In the genomic region with DNA sequence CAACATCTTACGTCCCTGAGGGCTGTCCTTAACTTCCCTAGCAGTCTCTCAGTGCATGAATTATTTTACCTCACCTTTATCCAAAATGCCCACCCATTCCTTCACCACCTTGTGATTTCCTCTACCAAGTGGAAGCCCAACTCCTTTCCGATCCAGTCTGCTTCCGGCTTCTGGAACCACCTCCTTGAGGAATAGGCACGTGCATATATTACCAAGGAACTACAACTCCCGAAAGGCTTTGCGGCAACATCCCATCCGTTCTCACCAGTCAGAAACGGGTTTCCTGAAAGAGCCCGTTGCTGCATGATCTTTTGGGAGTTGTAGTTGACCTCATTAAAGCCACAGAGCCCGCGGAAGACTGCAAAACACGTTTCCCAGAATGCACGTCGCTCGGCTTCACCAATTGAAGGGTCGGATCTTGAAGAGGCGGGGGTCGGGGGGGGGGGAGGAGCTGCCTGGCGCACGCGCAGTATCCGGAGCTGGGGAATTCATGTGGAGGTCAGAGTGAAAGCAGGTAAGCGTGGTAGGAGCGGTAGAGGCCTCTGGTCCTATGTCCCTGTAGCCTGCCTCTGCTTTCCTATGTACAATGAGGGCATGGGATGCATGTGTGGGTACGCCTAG, we compare ENCODE assay signal across 8 mouse cellular contexts. TPM values are rescaled to one million over a fixed set of nuclear protein-coding genes. Genes with fewer than 3 reads are reported as not detected.
A peak's percentile ranks its signal among the peaks of the same experiment; 100 is the strongest.
DNase-seq lines count a peak whose midpoint lies in the region; ATAC-seq lines count a peak whose summit lies in the region.

A gene (plus strand): TSS at position 429 of the 621 bp plus-strand sequence.

- no peaks in the 10 kb centered on the region for H3K9me3 ChIP-seq in hindbrain, embryonic 15.5 days

- H3K4me2 ChIP-seq in hindbrain, embryonic 15.5 days = peak within 1 kb of the TSS; percentile 82

- H3K27me3 ChIP-seq in hindbrain, embryonic 15.5 days = no peaks in the 10 kb centered on the region

- H3K27ac ChIP-seq in hindbrain, embryonic 15.5 days (replicated peaks) = peak within 1 kb of the TSS; percentile 66

- H3K4me1 ChIP-seq in hindbrain, embryonic 15.5 days (replicated peaks) = peaks cover 19% of the 10 kb centered on the region

- peak; percentile 95 for DNase-seq in T-cell, adult 2 months (ENCODE audit: low spot score)
- DNase-seq in cerebellum, postnatal 36 days = peak; percentile 87 to 93
- DNase-seq in frontal cortex, postnatal 36 days (ENCODE audit: low spot score in 2 of 2) = peak; percentile 92 to 98
- DNase-seq in left cerebral cortex, adult 11 months (ENCODE audit: low spot score) = peak; percentile 97
- peak; percentile 95 to 96 for DNase-seq in lung, postnatal 4 days
- DNase-seq in retina, postnatal 7 days (ENCODE audit: low read depth, low spot score) = peak; percentile 95
- peak; percentile 60 for DNase-seq in urinary bladder, adult 2 months (ENCODE audit: low spot score)

- peaks cover 19% of the 10 kb centered on the region; the same call in 1 of the 2 replicates for H3K36me3 ChIP-seq in hindbrain, embryonic 15.5 days

- peak within 1 kb of the TSS; percentile 67 for H3K9ac ChIP-seq in hindbrain, embryonic 15.5 days

- 1% methylated on average over 25 of the region's 25 CpGs for WGBS in hindbrain, embryonic 15.5 days

- peak within 1 kb of the TSS; percentile 76 for H3K4me3 ChIP-seq in hindbrain, embryonic 15.5 days

- ATAC-seq in hindbrain, embryonic 15.5 days (ENCODE audit: low FRiP score, low read depth) = peak; percentile 98

RNA-seq across cellular contexts. Expression of the gene that starts here (rescaled TPM):
- polyA plus RNA-seq in hindbrain, embryonic 15.5 days (2015; fragmentation: Nextera tagmentation; extraction: Ambion mirVana) = 182 and 187 TPM in 2 replicates
- polyA plus RNA-seq in urinary bladder, adult 2 months (2012; rRNA removed) = 160 and 185 TPM in 2 replicates

Comparison
In these comparisons a context has a peak if more than half of its experiments do, and no peak if none do; other contexts are left out.
1. Peak in every context shown above with its lines: DNase-seq, ATAC-seq, H3K4me3 ChIP-seq and H3K27ac ChIP-seq.